In genomic region chrX:139216409-139216808, GRCm38 (mm10) we compare ENCODE assay signal across 9 mouse cellular contexts. TPM values are rescaled to one million over a fixed set of nuclear protein-coding genes. Genes with fewer than 3 reads are reported as not detected.
DNase-seq lines count a peak whose midpoint lies in the region; ATAC-seq and TF ChIP-seq lines count a peak whose summit lies in the region.
"Had no signal": no experiment of that assay in that cellular context is flagged by ENCODE, and none has a peak within 500 bp of the region (broad histone marks: within the 10 kb centered on the region; RNA-seq: fewer than 3 reads in every experiment).

No protein-coding gene starts in this region.

- 0 out of 2 replicates have a peak overlapping the region, but pooled peaks have one; percentile 69 for H3K9ac ChIP-seq in heart, embryonic 14.5 days (ENCODE audit: low read length)
- peak overlapping the region; percentile 56; the same call in 1 of the 2 replicates for H3K9ac ChIP-seq in lung, embryonic 16.5 days (ENCODE audit: low read length)
- H3K9ac ChIP-seq in liver, embryonic 13.5 days, result no peak overlapping the region
- H3K9ac ChIP-seq in stomach, postnatal 0 days (ENCODE audit: low read length), result no peak overlapping the region

- no peak for TF ChIP-seq CTCF in stomach, postnatal 0 days (IDR thresholded peaks at IDR 0.05; ENCODE audit: low read depth)

- H3K4me2 ChIP-seq in heart, embryonic 14.5 days (ENCODE audit: low read length), result peak overlapping the region; percentile 62; the same call in 1 of the 2 replicates
- peak overlapping the region; percentile 49 for H3K4me2 ChIP-seq in lung, embryonic 16.5 days (ENCODE audit: low read depth, low read length)
- H3K4me2 ChIP-seq in liver, embryonic 13.5 days, result peak overlapping the region; percentile 61; the same call in 1 of the 2 replicates
- peak overlapping the region; percentile 43; the same call in 1 of the 2 replicates for H3K4me2 ChIP-seq in stomach, postnatal 0 days (replicated peaks; ENCODE audit: low read depth)

- H3K4me3 ChIP-seq in heart, embryonic 14.5 days (ENCODE audit: control insufficient read depth in 1 of 2, insufficient read depth in 1 of 2, low read depth in 1 of 2, low read length in 2 of 2), result no peak overlapping the region
- no peak overlapping the region for H3K4me3 ChIP-seq in lung, embryonic 16.5 days (ENCODE audit: low read length)
- H3K4me3 ChIP-seq in liver, embryonic 13.5 days (replicated peaks), result no peak overlapping the region
- H3K4me3 ChIP-seq in stomach, postnatal 0 days (ENCODE audit: low read depth, low read length), result 0 out of 2 replicates have a peak overlapping the region, but pooled peaks have one; percentile 37

- H3K27me3 ChIP-seq in heart, embryonic 14.5 days (ENCODE audit: control insufficient read depth, insufficient read depth, low read length), result no peaks in the 10 kb centered on the region
- H3K27me3 ChIP-seq in lung, embryonic 16.5 days (ENCODE audit: control insufficient read depth, insufficient read depth, low read depth, low read length), result no peaks in the 10 kb centered on the region
- no peaks in the 10 kb centered on the region for H3K27me3 ChIP-seq in liver, embryonic 13.5 days
- no peaks in the 10 kb centered on the region for H3K27me3 ChIP-seq in stomach, postnatal 0 days (ENCODE audit: control insufficient read depth, insufficient read depth, low read length)

- no peaks in the 10 kb centered on the region for H3K9me3 ChIP-seq in heart, embryonic 14.5 days (ENCODE audit: control insufficient read depth, low read length)
- no peaks in the 10 kb centered on the region for H3K9me3 ChIP-seq in lung, embryonic 16.5 days (ENCODE audit: control insufficient read depth, low read length)
- no peaks in the 10 kb centered on the region for H3K9me3 ChIP-seq in liver, embryonic 13.5 days (replicated peaks)
- no peaks in the 10 kb centered on the region for H3K9me3 ChIP-seq in stomach, postnatal 0 days (ENCODE audit: control insufficient read depth, low read length)

- DNase-seq in heart, adult 11 months, result no peak
- no peak for DNase-seq in lung, postnatal 14 days
- DNase-seq in liver, embryonic 13.5 days, result no peak
- no peak for DNase-seq in stomach, postnatal 0 days (ENCODE audit: low spot score)
- no peak for DNase-seq in right cerebral cortex, adult 18-20 months
- no peak for DNase-seq in right cerebral cortex, postnatal 36 days (ENCODE audit: low spot score in 2 of 2)

- H3K27ac ChIP-seq in heart, embryonic 14.5 days (replicated peaks in 1 of 2; ENCODE audit: control insufficient read depth in 1 of 2, insufficient read depth in 1 of 2, low read depth in 2 of 2, low read length in 2 of 2), result no peak overlapping the region
- no peak overlapping the region for H3K27ac ChIP-seq in lung, embryonic 16.5 days (ENCODE audit: low read length)
- no peak overlapping the region for H3K27ac ChIP-seq in liver, embryonic 13.5 days
- H3K27ac ChIP-seq in stomach, postnatal 0 days (replicated peaks), result no peak overlapping the region

- no peaks in the 10 kb centered on the region for H3K36me3 ChIP-seq in heart, embryonic 14.5 days (ENCODE audit: control insufficient read depth, insufficient read depth, low read length)
- no peaks in the 10 kb centered on the region for H3K36me3 ChIP-seq in lung, embryonic 16.5 days (ENCODE audit: control insufficient read depth, insufficient read depth, low read length)
- no peaks in the 10 kb centered on the region for H3K36me3 ChIP-seq in liver, embryonic 13.5 days
- H3K36me3 ChIP-seq in stomach, postnatal 0 days (ENCODE audit: control insufficient read depth, insufficient read depth, low read length), result no peaks in the 10 kb centered on the region

- WGBS in heart, embryonic 14.5 days, result 75% methylated on average over 5 of the region's 5 CpGs
- WGBS in lung, embryonic 16.5 days, result 57% methylated on average over 5 of the region's 5 CpGs
- WGBS in liver, embryonic 13.5 days (ENCODE audit: insufficient replicate concordance), result 56% methylated on average over 5 of the region's 5 CpGs
- WGBS in stomach, postnatal 0 days, result 65% methylated on average over 5 of the region's 5 CpGs

- TF ChIP-seq EP300 in stomach, postnatal 0 days (optimal IDR thresholded peaks at IDR 0.05), result no peak

- no peak for ATAC-seq in heart, embryonic 14.5 days (ENCODE audit: insufficient number of reproducible peaks, insufficient read depth, low FRiP score, low read depth)
- ATAC-seq in lung, embryonic 16.5 days (ENCODE audit: low read depth), result 0 out of 2 replicates have a peak, but pooled peaks have one; percentile 22
- no peak for ATAC-seq in liver, embryonic 13.5 days (ENCODE audit: low read depth)
- no peak for ATAC-seq in stomach, postnatal 0 days (ENCODE audit: low FRiP score, low TSS enrichment)

- peaks cover 2 to 5% of the 10 kb centered on the region in 2 experiments for H3K4me1 ChIP-seq in heart, embryonic 14.5 days (ENCODE audit: control insufficient read depth in 2 of 2, insufficient read depth in 2 of 2, low read length in 2 of 2)
- no peaks in the 10 kb centered on the region for H3K4me1 ChIP-seq in lung, embryonic 16.5 days (replicated peaks; ENCODE audit: control insufficient read depth, insufficient read depth, low read length)
- H3K4me1 ChIP-seq in liver, embryonic 13.5 days (replicated peaks), result no peaks in the 10 kb centered on the region
- H3K4me1 ChIP-seq in stomach, postnatal 0 days (replicated peaks; ENCODE audit: control insufficient read depth, insufficient read depth), result no peaks in the 10 kb centered on the region

RNA-seq across cellular contexts. Expression of gene Mum1l1, which starts 6.6 kb away (rescaled TPM):
- 38.1 and 40.4 TPM in 2 replicates for polyA plus RNA-seq in heart, embryonic 14.5 days (2014; fragmentation: Nextera tagmentation; extraction: Ambion mirVana)
- 41.4 and 45.6 TPM in 2 replicates for polyA plus RNA-seq in lung, embryonic 16.5 days (2015; fragmentation: Nextera tagmentation; extraction: Ambion mirVana)
- 2.8 and 2.9 TPM in 2 replicates for polyA plus RNA-seq in liver, embryonic 13.5 days (2015; fragmentation: Nextera tagmentation; extraction: Ambion mirVana)
- polyA plus RNA-seq in stomach, postnatal 0 days (2015; fragmentation: Nextera tagmentation; extraction: Ambion mirVana), result 5.6 and 8.2 TPM in 2 replicates

RNA-seq across cellular contexts. Expression of gene 4933428M09Rik, which starts 37.4 kb away (rescaled TPM):
- not detected in 2 replicates for polyA plus RNA-seq in heart, embryonic 14.5 days (2014; fragmentation: Nextera tagmentation; extraction: Ambion mirVana)
- not detected in 2 replicates for polyA plus RNA-seq in lung, embryonic 16.5 days (2015; fragmentation: Nextera tagmentation; extraction: Ambion mirVana)
- polyA plus RNA-seq in liver, embryonic 13.5 days (2015; fragmentation: Nextera tagmentation; extraction: Ambion mirVana), result not detected in 2 replicates
- polyA plus RNA-seq in stomach, postnatal 0 days (2015; fragmentation: Nextera tagmentation; extraction: Ambion mirVana), result not detected in 2 replicates
- polyA plus RNA-seq: kidney, adult 2 months had no signal

Comparison
In these comparisons a context has a peak if more than half of its experiments do, and no peak if none do; other contexts are left out.
1. H3K9ac ChIP-seq: peak in heart, embryonic 14.5 days (single experiment) and lung, embryonic 16.5 days (single experiment); none in liver, embryonic 13.5 days (single experiment) and stomach, postnatal 0 days (single experiment).
2. Peak in every context shown above with its lines, with median percentiles within 50 percentile points of each other: H3K4me2 ChIP-seq.